Mouse (Mus musculus) thymus, postnatal 25 days (tissue): ENCODE measurements around the gene Taf9b.
A peak's percentile ranks its signal among the peaks of the same experiment; 100 is the strongest.
"Not testable (repeated sequence)": the region's sequence is repeated elsewhere in the genome, so short reads cannot be mapped to it uniquely, and the experiment has no call there.

ENCODE experiments used
- DNase-seq: peaks from one replicate; pipeline ENCODE4 v3.0.0; 2022

Gene Taf9b

DNA sequence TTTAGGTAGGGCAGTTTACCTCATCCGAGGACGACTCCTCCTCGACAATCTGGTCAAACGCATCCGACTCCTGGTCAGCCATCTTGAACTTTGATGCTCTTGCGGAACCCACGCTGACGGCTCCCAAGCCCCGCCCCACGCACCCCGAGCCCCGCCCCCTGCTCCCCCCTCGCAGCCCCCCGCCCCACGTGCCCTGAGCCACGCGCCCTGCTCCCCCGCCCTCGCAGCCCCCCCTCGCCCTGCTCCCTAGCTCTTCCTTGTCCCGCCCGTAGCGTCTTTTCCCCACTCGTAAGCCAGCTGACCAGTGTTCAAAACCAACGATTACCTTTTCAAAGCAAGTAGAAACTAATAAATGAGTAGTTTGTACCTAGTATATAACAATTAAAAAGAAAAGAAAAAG is at the start of gene Taf9b:
Gene Taf9b (minus strand): TSS at position 101 of the 400 bp plus-strand sequence.
- DNase-seq, result no peak

DNA sequence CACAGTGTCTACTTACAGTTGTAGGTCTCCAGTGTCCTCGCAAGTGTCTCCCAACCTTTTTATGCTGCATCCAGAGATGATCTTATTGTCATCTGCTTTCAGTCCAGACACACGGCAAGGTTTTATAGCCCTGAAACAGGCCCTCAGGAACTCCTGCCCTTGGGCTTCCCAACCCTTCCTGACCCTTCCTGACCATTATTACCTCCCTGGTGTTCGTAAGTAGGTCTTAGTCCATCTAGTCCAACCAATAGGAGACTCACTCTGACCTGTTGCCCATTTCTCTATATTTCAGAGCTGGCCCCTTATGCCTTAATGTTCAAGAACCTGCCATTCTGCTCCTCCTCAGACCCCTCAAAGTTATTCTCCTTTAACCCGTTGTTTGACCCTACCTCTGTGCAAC is 34.3 kb upstream of the Taf9b start, which contains the start of gene Fnd3c2:
Gene Fnd3c2 (minus strand): TSS at position 101 of the 400 bp plus-strand sequence.
- no peak for DNase-seq

DNA sequence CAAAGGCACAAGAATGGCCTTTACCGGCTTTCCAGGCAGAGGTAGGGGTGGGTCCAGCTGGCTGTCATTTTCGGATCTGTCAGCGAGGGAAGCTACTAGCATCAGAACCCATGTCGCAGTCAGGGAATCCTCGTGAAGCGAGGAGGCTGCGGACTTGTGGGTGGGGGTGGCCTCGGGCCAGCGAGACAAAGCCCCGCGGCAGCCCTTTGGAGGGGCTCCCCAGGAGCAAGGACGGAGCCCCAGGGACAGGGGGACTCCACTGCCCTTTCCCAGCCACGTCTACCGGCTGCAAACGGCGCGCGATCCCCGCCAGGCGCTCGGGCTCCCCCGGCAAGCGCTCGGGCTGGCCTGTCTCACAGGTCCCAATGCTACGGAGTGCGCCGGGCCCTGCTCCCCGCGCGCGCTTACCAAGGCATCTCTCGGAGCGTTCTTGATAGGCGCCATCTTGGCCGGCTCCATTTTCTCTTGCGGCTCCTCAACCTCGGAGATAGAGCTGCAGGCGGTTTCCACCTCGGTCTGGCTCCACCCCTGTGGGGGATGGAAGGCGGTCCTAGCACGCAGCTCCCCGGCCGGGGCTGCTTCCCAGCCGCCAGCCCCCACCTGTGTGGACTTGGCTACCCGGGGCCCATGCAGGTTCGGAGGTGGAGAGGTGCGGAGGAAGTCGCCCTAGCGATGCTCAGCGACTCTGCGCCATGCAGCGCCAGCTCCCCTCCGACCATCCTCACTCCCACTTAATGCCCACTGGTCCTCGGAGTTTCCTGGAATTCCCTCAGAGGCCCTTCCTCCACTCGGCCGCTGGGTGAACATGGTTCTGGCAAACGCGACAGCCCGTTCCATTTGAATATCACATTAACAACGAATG is 1.6 kb downstream of the Taf9b start:
- DNase-seq, result peak; percentile 70

DNA sequence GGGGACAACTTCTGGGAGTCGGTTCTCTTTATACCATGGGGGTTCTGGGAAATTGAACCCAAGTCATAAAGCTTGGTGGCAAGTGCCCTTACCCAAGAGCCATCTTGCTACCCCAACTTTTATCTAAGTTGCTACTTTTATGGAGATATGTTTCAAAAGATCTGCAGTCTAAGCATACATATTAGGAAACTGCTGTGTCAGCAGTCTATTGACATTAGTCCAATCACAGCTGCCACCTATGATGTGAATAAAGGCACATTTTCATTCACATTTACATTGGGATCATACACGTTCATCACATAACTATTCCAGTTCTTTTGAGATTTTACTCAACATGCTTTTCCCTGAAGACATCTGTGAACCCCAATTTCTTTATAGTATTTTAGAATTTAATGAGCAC is 11.9 kb downstream of the Taf9b start:
- DNase-seq, result no peak

DNA sequence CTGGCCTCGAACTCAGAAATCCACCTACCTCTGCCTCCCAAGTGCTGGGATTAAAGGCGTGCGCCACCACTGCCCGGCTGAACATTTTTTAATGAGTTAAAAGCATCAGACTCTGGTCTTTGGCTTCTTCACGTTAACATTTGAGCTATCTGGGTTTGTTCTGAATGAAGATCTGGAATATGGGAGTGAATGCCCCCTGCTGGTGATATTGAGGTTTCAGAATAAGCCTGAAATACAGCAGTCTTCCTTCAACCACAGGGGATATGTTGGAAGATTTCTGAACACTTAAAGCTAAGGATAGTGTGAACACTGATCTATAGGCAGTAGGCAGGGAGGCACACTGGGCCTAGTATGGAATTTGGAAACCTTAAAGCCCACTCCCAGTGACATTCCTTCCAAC is 22.1 kb downstream of the Taf9b start:
- no peak for DNase-seq

DNA sequence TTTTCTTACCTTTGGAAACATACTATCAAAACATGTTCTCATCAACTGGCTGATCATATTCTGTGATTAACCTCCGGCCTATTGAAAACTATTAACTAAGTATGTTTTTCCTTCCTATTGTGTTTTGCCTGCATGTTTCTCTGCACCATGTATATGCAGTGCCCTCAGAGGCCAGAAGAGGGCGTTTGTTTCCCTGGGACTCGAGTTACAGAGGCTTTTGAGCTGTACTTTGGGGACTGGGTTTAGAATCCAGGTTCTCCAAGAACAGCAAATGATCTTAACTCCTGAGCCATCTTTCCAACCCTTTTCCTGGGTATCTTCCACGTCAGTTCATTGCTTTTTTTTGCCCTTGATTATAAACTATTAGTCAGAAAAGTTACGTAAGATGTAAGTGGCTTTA is 23.6 kb downstream of the Taf9b start:
- DNase-seq, result no peak

DNA sequence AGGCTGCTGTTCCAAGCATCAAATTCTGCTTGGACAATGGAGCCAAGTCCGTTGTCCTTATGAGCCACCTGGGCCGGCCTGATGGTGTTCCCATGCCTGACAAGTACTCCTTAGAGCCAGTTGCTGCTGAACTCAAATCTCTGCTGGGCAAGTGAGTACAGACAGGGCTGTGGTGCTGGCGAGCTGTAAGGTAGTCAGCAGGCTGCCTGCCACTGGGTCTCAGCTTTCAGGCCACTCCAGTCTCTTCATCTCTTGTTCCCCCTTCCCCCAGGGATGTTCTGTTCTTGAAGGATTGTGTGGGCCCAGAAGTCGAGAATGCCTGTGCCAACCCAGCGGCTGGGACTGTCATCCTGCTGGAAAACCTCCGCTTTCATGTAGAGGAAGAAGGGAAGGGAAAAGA is 26.6 kb downstream of the Taf9b start:
- not testable (repeated sequence) for DNase-seq

DNA sequence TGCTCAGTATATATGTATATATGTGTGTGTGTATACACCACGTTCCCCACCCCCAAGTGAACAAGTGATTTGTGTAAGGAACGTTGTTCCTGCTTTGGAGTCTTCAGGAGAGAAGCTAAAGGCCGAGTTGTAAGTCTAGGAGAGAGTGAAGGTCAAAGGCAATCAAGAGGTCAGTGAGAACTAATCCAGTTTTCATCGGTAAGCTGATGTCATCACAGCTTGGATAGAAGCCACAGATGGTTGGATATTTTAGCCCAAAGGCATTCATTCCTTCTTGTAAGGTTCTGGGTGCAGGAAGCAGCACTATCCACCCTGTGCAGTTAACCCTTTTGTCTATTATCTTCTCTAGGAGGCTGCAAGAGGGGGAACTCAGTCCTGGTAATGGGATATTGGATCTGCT is 30.9 kb downstream of the Taf9b start:
- no peak for DNase-seq

DNA sequence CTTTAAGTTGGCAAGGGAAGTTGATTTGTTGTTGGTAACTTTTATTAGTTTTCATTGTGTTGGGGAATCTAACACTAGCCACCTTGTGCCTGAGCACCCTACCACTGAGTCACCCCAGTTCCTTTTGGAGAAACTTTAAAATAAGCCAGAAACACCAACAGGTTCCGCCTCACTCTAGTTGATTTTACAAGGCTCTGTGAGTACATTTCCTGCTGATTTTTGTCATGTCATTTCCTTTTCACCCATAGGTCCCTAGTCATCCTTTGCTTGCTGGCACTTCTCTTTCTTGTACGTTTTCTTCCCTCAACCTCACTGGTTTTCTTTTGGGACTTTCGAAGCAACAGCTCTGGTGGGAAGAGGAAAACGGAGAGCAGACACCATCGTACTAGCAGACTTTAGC is 31.6 kb downstream of the Taf9b start:
- no peak for DNase-seq

DNA sequence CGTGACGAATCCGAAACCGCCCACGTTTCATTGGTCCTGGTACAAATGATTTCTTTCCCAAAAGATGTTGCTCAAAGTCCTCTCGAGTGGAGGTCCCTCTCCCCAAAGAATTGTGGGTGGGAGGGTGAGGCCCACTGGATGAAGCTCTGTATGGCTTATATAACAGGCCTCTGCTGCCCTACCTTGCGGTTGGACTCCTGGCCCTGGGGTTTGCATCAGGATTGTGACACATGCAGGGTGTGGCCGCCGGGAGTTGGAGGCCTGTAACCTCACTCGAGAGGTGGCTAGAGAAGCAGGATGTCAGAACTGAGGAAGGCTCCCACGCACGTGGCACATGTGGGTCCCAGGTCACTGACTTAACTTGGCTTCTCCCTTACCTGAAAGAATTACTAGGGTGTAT is 33.2 kb downstream of the Taf9b start:
- peak; percentile 30 for DNase-seq

DNA sequence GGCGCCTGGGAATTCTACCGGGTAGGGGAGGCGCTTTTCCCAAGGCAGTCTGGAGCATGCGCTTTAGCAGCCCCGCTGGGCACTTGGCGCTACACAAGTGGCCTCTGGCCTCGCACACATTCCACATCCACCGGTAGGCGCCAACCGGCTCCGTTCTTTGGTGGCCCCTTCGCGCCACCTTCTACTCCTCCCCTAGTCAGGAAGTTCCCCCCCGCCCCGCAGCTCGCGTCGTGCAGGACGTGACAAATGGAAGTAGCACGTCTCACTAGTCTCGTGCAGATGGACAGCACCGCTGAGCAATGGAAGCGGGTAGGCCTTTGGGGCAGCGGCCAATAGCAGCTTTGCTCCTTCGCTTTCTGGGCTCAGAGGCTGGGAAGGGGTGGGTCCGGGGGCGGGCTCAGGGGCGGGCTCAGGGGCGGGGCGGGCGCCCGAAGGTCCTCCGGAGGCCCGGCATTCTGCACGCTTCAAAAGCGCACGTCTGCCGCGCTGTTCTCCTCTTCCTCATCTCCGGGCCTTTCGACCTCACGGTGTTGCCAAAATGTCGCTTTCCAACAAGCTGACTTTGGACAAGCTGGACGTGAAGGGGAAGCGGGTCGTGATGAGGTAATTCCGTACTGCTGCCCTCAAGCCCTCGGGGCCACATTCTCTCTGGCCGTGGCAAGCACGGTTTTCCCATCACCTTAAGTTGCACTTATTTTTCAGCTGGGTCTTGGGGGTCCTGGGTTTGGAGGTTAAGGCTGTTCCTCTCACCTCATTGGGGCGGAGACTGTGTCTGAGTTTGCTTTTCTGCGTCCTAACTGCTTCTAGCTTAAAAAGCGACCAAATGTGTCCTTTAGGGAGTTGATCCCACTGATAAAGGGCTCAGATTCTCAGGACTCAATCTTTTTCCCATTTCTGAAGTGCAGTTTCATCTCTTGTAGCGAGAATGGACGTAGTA is 34.0 kb downstream of the Taf9b start, which contains the start of gene Pgk1:
Gene Pgk1 (plus strand): TSS at position 388 of the 937 bp plus-strand sequence.
- DNase-seq, result peak; percentile 87

DNA sequence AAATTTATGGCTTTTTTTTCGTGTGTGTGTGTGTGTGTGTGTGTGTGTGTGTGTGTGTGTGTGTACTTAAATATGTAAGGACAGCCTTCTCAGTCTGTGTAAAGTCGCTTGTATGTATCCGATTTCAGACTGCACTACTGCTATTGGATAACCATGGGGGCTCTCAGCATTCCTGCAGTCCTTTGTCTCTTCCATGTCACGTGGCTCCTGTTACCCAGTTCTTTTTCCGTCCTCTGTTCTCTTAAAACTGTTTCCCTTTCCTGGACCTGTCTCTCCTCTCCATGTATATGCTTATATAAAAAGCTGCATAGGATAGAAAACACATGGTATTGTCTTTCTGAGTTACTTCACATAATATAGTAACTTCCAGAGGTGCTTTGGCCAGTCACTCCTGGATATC is 35.3 kb downstream of the Taf9b start:
- DNase-seq, result no peak

DNA sequence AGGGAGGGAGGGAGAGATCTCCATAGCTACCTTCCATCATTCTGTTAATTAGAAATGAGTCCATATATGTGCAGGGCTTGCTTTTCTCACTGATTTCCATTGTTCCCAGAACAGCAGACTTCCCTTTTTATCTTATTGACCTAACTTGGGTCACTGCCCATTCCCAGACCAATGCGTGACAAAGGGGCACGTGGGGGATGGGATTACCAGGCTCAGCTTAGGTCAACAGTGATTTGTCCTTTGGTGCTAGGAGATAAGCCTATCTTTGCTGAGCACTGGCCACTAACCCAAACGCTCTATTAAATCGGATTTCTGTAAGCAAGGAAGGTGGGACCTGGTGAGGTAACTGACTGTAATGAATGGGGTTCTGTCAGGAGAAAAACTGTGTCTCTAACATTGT is 36.7 kb downstream of the Taf9b start:
- no peak for DNase-seq

DNA sequence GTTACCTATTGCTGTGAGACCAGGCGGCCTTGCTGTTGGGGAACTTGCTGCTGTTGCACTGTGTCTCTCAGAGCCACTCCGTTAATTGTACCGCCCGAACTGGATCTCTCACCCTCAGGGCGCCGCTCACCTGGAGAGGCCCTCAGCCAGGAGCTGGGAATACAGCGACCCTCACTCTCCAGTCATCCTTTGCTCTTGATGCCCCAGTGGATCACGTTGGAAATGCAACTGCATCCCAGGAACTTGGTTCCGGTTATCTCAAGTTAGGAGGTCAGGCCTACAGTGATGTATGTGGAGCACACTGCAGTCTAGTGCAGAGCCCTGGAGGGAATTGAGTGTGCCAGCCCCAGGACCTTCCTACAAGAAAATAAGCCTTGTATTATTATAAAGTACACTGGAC is 44.6 kb downstream of the Taf9b start:
- no peak for DNase-seq

DNA sequence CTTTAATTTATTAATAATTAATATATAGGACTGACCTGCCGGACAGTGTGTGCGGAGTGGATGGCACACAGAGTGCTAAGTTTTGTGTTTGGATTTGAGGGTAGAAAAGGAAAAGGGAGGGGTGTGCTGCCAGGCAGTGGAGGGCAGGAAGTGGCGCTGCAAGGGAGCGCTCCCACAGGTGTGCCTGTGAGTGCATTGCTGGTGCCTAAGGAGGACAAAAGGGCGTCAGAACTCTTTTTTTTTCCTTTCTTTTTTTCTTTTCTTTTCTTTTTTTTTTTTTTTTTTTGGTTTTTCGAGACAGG is 49.2 kb downstream of the Taf9b start:
- peak; percentile 50 for DNase-seq

DNA sequence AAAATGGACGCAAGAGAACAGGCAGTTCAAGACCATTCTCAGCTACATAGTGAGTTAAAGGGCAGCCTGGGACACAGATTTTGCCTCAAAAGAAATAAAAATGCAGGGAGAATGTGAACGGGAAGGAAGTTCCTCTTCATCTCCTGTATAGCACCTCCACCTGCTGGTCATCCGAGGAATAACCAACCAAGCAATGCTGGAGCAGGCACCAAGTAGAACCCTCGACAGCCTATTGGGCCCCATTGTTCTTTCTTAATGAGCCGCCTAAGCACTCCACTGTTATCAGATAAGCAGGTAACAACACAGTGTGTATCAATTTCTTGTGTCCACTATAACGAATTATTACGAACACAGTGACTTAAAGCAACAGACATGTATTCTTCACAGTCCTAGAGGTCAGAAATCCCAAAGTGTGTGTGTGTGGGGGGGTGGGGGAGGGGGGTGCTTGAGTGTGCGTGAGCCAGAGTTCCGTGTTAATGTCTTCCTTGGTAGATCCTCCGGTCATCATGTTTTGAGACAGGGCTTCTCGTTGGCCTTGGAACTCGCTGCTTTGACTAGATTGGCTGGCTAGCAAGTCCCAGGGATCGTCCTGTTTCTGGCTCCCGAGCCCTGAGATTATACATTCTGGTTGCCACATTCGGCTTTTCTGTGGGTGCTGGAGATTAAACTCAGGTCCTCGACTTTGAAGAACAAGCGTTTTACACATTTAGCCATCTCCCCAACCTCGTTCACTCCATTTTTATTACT is 49.7 kb downstream of the Taf9b start:
- DNase-seq, result peak; percentile 80

DNA sequence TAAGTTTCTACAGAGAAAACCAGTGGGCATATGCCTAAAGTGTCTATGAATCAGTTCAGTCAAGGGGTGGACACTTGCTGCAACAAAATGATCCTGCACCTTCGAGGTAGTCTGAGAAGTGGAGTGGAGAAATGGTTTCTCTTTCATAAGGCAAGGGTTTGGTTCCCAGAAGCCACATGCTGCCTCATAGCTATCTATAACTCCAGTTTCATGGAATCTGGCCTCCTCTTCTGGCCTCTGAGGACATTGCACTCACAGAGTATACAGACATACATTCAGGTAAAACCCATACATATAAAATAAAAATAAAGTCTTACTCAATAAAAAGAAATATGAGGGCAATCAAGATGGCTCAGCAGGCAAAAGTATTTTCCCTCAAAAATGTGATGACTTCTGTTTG is 55.9 kb downstream of the Taf9b start:
- DNase-seq, result no peak

DNA sequence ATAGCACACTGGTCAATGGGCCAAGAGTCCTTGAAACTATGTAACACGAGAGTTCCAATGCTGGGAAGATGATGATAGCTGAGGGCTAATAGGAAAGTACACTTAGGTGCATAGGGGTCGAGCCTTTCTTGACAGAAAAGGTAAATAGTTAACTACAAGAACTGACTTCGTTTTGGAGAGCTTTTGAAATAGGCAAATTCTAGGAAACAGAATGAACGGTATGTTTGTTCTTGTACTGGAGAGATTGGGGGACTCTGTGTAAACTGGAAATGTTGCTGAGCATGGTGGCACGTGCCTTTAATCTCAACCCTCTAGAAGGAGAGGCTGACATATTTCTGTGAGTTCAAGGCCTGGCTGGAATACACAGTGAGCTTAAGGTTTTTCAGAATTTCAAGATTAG is 56.4 kb downstream of the Taf9b start:
- DNase-seq, result no peak

DNA sequence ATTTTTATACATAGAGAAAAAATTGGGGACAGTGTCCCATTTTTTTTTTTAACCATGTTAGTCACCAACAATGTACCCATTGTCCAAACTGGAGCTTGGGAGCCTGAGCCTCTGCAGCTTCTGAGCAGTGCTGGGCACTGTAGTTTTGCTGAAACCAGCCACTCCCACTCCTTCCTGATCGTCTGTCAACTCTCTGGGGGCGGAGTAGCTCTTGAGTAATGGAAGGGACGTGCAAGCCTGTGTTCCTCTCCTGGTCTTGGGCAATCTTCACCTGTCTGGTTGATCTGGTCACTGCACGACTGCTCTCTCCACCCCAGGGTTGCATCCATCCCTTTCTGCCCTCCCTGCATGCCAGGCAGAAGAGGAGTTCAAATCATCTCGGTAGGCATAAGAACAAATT is 57.0 kb downstream of the Taf9b start:
- no peak for DNase-seq
